Mouse (Mus musculus): ENCODE measurements around the gene Herc3.
"Not testable (repeated sequence)": the region's sequence is repeated elsewhere in the genome, so short reads cannot be mapped to it uniquely, and the experiment has no call there.

DNA sequence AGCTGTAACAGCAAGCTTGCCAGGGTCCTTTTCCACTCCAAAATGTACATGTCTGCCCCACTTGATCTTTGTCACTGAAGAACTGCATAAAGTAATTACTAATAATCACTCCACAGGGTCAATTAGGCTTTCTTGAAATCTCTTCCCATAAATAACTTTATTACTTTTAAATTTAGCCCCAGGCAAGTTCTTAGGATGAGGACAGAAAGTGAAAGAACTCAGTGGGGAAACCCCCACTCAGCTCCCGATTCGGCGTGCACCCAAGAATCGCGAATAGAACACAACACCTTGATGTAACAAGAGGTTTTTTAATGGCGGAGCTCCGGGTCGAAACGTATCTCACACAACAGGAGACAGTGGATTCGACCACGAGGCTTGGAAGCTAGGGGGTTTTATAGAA is 14.2 kb upstream of the Herc3 start:
- TF ChIP-seq GATA1, TAL1 (IDR thresholded peaks at IDR 0.05; ENCODE audit: low read length): not testable (repeated sequence)
